Mouse (Mus musculus): Measurements from ENCODE around the gene Pkd2l1.
"Not testable (repeated sequence)": the region's sequence is repeated elsewhere in the genome, so short reads cannot be mapped to it uniquely, and the experiment has no call there.

Pkd2l1 gene

GRCm38 (mm10) chr19:44153781-44154180, 38.5 kb downstream of the Pkd2l1 start:
- no peak for DNase-seq

- DNase-seq, result no peak
Measured at GRCm38 (mm10) chr19:44148991-44149390, 43.3 kb downstream of the Pkd2l1 start.

- DNase-seq, result no peak
Measured at GRCm38 (mm10) chr19:44148345-44148744, 43.9 kb downstream of the Pkd2l1 start.

GRCm38 (mm10) chr19:44146951-44147350, 45.3 kb downstream of the Pkd2l1 start:
- DNase-seq, result no peak

- DNase-seq, result no peak
Measured at GRCm38 (mm10) chr19:44146568-44146879, 45.7 kb downstream of the Pkd2l1 start.

- DNase-seq, result peak; percentile 88
Measured at GRCm38 (mm10) chr19:44145702-44146567, 46.3 kb downstream of the Pkd2l1 start, which contains the start of gene Bloc1s2. Gene Bloc1s2, minus strand, starts transcription at chr19:44146446.

- no peak for DNase-seq
Measured at GRCm38 (mm10) chr19:44144366-44144765, 47.9 kb downstream of the Pkd2l1 start.

GRCm38 (mm10) chr19:44135960-44136485, 56.2 kb downstream of the Pkd2l1 start:
- no peak for DNase-seq

GRCm38 (mm10) chr19:44135072-44135959, 56.9 kb downstream of the Pkd2l1 start, which contains the start of gene Cwf19l1:
Gene Cwf19l1, minus strand, starts transcription at chr19:44135876.
- peak; percentile 87 for DNase-seq

- no peak for DNase-seq
Measured at GRCm38 (mm10) chr19:44132917-44133316, 59.3 kb downstream of the Pkd2l1 start.

GRCm38 (mm10) chr19:44128560-44128959, 63.7 kb downstream of the Pkd2l1 start:
- DNase-seq, result no peak

- no peak for DNase-seq
Measured at GRCm38 (mm10) chr19:44127729-44128497, 64.3 kb downstream of the Pkd2l1 start.

GRCm38 (mm10) chr19:44121137-44121536, 71.1 kb downstream of the Pkd2l1 start:
- no peak for DNase-seq

- not testable (repeated sequence) for DNase-seq
Measured at GRCm38 (mm10) chr19:44120686-44121085, 71.6 kb downstream of the Pkd2l1 start.

- DNase-seq, result no peak
Measured at GRCm38 (mm10) chr19:44117793-44118192, 74.4 kb downstream of the Pkd2l1 start.

- DNase-seq, result no peak
Measured at GRCm38 (mm10) chr19:44111706-44112105, 80.5 kb downstream of the Pkd2l1 start.

GRCm38 (mm10) chr19:44110356-44110755, 81.9 kb downstream of the Pkd2l1 start:
- DNase-seq, result no peak

GRCm38 (mm10) chr19:44108996-44109395, 83.2 kb downstream of the Pkd2l1 start:
- DNase-seq, result no peak

GRCm38 (mm10) chr19:44107661-44108521, 84.4 kb downstream of the Pkd2l1 start:
- DNase-seq, result no peak

GRCm38 (mm10) chr19:44106831-44107660, 85.2 kb downstream of the Pkd2l1 start, which contains the start of gene Chuk:
Gene Chuk, minus strand, starts transcription at chr19:44107480.
- peak; percentile 96 for DNase-seq
